Mouse (Mus musculus): Measurements from ENCODE around the gene Ppp1r13b. TPM values are rescaled to one million over a fixed set of nuclear protein-coding genes. Genes with fewer than 3 reads are reported as not detected.

Ppp1r13b gene
- polyA plus RNA-seq, 1 experiment from 2014 or later: 5.6 TPM

- Histone ChIP-seq H3K9ac (ENCODE audit: low read depth, low read length) (no peak overlapping the region), H3K27ac (ENCODE audit: low read length) (no peak overlapping the region), H3K9me3 (ENCODE audit: control insufficient read depth, low read length) (0 out of 2 replicates have a peak, but pooled peaks cover 3% of the 10 kb centered on the region), H3K27me3 (replicated peaks; ENCODE audit: control insufficient read depth, insufficient read depth, low read length) (no peaks in the 10 kb centered on the region), H3K4me2 (ENCODE audit: low read depth, low read length) (no peak overlapping the region), H3K4me1 (ENCODE audit: control insufficient read depth, insufficient read depth, low read length) (no peaks in the 10 kb centered on the region), H3K4me3 (ENCODE audit: low read length) (no peak overlapping the region), H3K36me3 (ENCODE audit: control insufficient read depth, insufficient read depth, low read length) (peaks cover 48% of the 10 kb centered on the region)
- WGBS: 93% methylated on average over 1 of the region's 1 CpGs
- ATAC-seq: no peak
These were observed 128.4 kb downstream of the Ppp1r13b start for GRCm38 (mm10) chr12:111779544-111779943.

Other genes starting within 250 kb of the Ppp1r13b start
- 927 and 953 TPM in 2 replicates for gene Ckb, start 235.8 kb downstream of the Ppp1r13b start, polyA plus RNA-seq (2015; fragmentation: Nextera tagmentation; extraction: Ambion mirVana)
- 11.3 and 12.7 TPM in 2 replicates for gene Trmt61a, start 230.0 kb downstream of the Ppp1r13b start, polyA plus RNA-seq (2015; fragmentation: Nextera tagmentation; extraction: Ambion mirVana)
- 43.0 and 46.2 TPM in 2 replicates for gene Bag5, start 194.9 kb downstream of the Ppp1r13b start, polyA plus RNA-seq (2015; fragmentation: Nextera tagmentation; extraction: Ambion mirVana)
- gene Apopt1, start 194.8 kb downstream of the Ppp1r13b start, polyA plus RNA-seq (2015; fragmentation: Nextera tagmentation; extraction: Ambion mirVana): 56.2 and 58.2 TPM in 2 replicates
- 75.7 and 83.4 TPM in 2 replicates for gene Klc1, start 149.3 kb downstream of the Ppp1r13b start, polyA plus RNA-seq (2015; fragmentation: Nextera tagmentation; extraction: Ambion mirVana)
- 10.6 and 11.0 TPM in 2 replicates for gene Xrcc3, start 94.2 kb downstream of the Ppp1r13b start, polyA plus RNA-seq (2015; fragmentation: Nextera tagmentation; extraction: Ambion mirVana)
- gene Zfyve21, start 93.9 kb downstream of the Ppp1r13b start, polyA plus RNA-seq (2015; fragmentation: Nextera tagmentation; extraction: Ambion mirVana): 232 and 245 TPM in 2 replicates
- 900 and 957 TPM in 2 replicates for gene Atp5mpl, start 58.9 kb upstream of the Ppp1r13b start, polyA plus RNA-seq (2015; fragmentation: Nextera tagmentation; extraction: Ambion mirVana)
- gene Tdrd9, start 63.4 kb upstream of the Ppp1r13b start, polyA plus RNA-seq (2015; fragmentation: Nextera tagmentation; extraction: Ambion mirVana): 0.20 and 0.24 TPM in 2 replicates
- gene Rd3l, start 73.2 kb upstream of the Ppp1r13b start, polyA plus RNA-seq (2015; fragmentation: Nextera tagmentation; extraction: Ambion mirVana): not detected in 2 replicates
- gene Aspg, start 198.6 kb upstream of the Ppp1r13b start, polyA plus RNA-seq (2015; fragmentation: Nextera tagmentation; extraction: Ambion mirVana): 38.4 and 40.4 TPM in 2 replicates
- gene Kif26a, start 238.1 kb upstream of the Ppp1r13b start, polyA plus RNA-seq (2015; fragmentation: Nextera tagmentation; extraction: Ambion mirVana): 1.9 and 2.4 TPM in 2 replicates

All from intestine, embryonic 16.5 days (tissue).